In the genomic region with DNA sequence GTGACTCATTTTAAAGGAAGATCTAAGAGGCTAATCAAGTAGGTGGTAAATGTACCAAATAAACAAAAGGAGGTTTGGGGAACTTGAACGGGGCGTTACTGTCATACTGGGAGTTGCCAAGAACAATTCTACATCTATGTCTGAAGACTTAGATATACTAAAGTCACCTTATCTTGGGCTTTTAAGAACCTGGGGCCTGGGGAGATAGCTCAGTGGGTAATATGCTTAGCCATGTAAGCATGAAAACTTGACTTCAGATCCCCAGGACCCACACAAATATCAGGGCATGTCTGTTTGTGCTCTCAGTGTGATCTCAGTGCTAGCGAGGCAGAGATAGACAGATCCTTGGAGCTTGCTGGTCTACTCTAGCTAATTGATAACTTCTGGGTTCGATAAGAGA, we compare ENCODE assay signal across 33 mouse cellular contexts. TPM values are rescaled to one million over a fixed set of nuclear protein-coding genes. Genes with fewer than 3 reads are reported as not detected.
DNase-seq lines count a peak whose midpoint lies in the region; ATAC-seq and TF ChIP-seq lines count a peak whose summit lies in the region.
"Had no signal": no experiment of that assay in that cellular context is flagged by ENCODE, and none has a peak within 500 bp of the region (broad histone marks: within the 10 kb centered on the region; RNA-seq: fewer than 3 reads in every experiment).

No protein-coding gene starts in this region.

- no peaks in the 10 kb centered on the region for H3K36me3 ChIP-seq in intestine, embryonic 15.5 days
- H3K36me3 ChIP-seq in intestine, postnatal 0 days (ENCODE audit: control insufficient read depth, insufficient read depth) = no peaks in the 10 kb centered on the region
- H3K36me3 ChIP-seq in liver, embryonic 14.5 days (replicated peaks; ENCODE audit: control insufficient read depth, insufficient read depth, low read depth) = no peaks in the 10 kb centered on the region
- H3K36me3 ChIP-seq in forebrain, embryonic 10.5 days (replicated peaks) = no peaks in the 10 kb centered on the region
- H3K36me3 ChIP-seq: embryonic facial prominence, embryonic 10.5 days; embryonic facial prominence, embryonic 15.5 days; heart, embryonic 12.5 days; hindbrain, embryonic 13.5 days; limb, embryonic 15.5 days; lung, embryonic 15.5 days; midbrain, embryonic 15.5 days; neural tube, embryonic 15.5 days; stomach, embryonic 15.5 days had no signal

- H3K27ac ChIP-seq in intestine, embryonic 15.5 days = 0 out of 2 replicates have a peak overlapping the region, but pooled peaks have one; percentile 37
- no peak overlapping the region for H3K27ac ChIP-seq in intestine, postnatal 0 days (ENCODE audit: low read depth, low read length)
- H3K27ac ChIP-seq in liver, embryonic 14.5 days = peak overlapping the region; percentile 50
- no peak overlapping the region for H3K27ac ChIP-seq in forebrain, embryonic 10.5 days
- H3K27ac ChIP-seq: embryonic facial prominence, embryonic 10.5 days; embryonic facial prominence, embryonic 15.5 days; forebrain, embryonic 13.5 days; hindbrain, embryonic 13.5 days; limb, embryonic 15.5 days; lung, embryonic 15.5 days; midbrain, embryonic 15.5 days; neural tube, embryonic 15.5 days; stomach, embryonic 15.5 days had no signal

- H3K27me3 ChIP-seq in intestine, embryonic 15.5 days (replicated peaks) = no peaks in the 10 kb centered on the region
- no peaks in the 10 kb centered on the region for H3K27me3 ChIP-seq in intestine, postnatal 0 days (replicated peaks; ENCODE audit: control insufficient read depth, insufficient read depth, low read length)
- H3K27me3 ChIP-seq in liver, embryonic 14.5 days (ENCODE audit: control insufficient read depth, insufficient read depth, low read length) = no peaks in the 10 kb centered on the region
- no peaks in the 10 kb centered on the region for H3K27me3 ChIP-seq in forebrain, embryonic 10.5 days (ENCODE audit: poor library complexity, severe bottlenecking)
- H3K27me3 ChIP-seq: embryonic facial prominence, embryonic 15.5 days; forebrain, embryonic 13.5 days; hindbrain, embryonic 13.5 days; limb, embryonic 15.5 days; lung, embryonic 15.5 days; midbrain, embryonic 15.5 days; neural tube, embryonic 15.5 days; stomach, embryonic 15.5 days had no signal

- 54% methylated on average over 4 of the region's 4 CpGs for WGBS in intestine, embryonic 15.5 days
- WGBS in intestine, postnatal 0 days = 32% methylated on average over 4 of the region's 4 CpGs
- 33% methylated on average over 4 of the region's 4 CpGs for WGBS in liver, embryonic 14.5 days (ENCODE audit: insufficient replicate concordance)
- 91% methylated on average over 4 of the region's 4 CpGs for WGBS in forebrain, embryonic 10.5 days

- no peak overlapping the region for H3K4me3 ChIP-seq in intestine, embryonic 15.5 days (replicated peaks)
- H3K4me3 ChIP-seq in intestine, postnatal 0 days (ENCODE audit: low read depth, low read length) = no peak overlapping the region
- H3K4me3 ChIP-seq in liver, embryonic 14.5 days (ENCODE audit: insufficient read depth in 1 of 2, low read depth in 2 of 2, low read length in 2 of 2) = no peak overlapping the region
- H3K4me3 ChIP-seq in forebrain, embryonic 10.5 days = no peak overlapping the region
- H3K4me3 ChIP-seq: embryonic facial prominence, embryonic 10.5 days; embryonic facial prominence, embryonic 15.5 days; forebrain, embryonic 13.5 days; heart, embryonic 12.5 days; hindbrain, embryonic 13.5 days; limb, embryonic 15.5 days; lung, embryonic 15.5 days; megakaryocyte, embryonic 14.5 days; midbrain, embryonic 15.5 days; neural tube, embryonic 15.5 days; stomach, embryonic 15.5 days had no signal

- no peaks in the 10 kb centered on the region for H3K9me3 ChIP-seq in intestine, embryonic 15.5 days
- H3K9me3 ChIP-seq in intestine, postnatal 0 days (ENCODE audit: control insufficient read depth) = no peaks in the 10 kb centered on the region
- H3K9me3 ChIP-seq in liver, embryonic 14.5 days (ENCODE audit: control insufficient read depth, low read length) = no peaks in the 10 kb centered on the region
- H3K9me3 ChIP-seq in forebrain, embryonic 10.5 days = no peaks in the 10 kb centered on the region
- H3K9me3 ChIP-seq: embryonic facial prominence, embryonic 10.5 days; embryonic facial prominence, embryonic 15.5 days; forebrain, embryonic 13.5 days; heart, embryonic 12.5 days; hindbrain, embryonic 13.5 days; limb, embryonic 15.5 days; lung, embryonic 15.5 days; megakaryocyte, embryonic 14.5 days; midbrain, embryonic 15.5 days; neural tube, embryonic 15.5 days; stomach, embryonic 15.5 days had no signal

- peak; percentile 57 for DNase-seq in c-Kit-positive CD71-positive TER-119-negative erythroid progenitor cells, embryonic 14.5 days (ENCODE audit: low read depth)
- DNase-seq in liver, embryonic 14.5 days (ENCODE audit: low read depth in 3 of 3, low spot score in 3 of 3) = peak in 1 of 3 experiments; percentile 42
- no peak for DNase-seq in urinary bladder, adult 2 months (ENCODE audit: low spot score)
- no peak for DNase-seq in layer of hippocampus, adult 9-10 months (ENCODE audit: low spot score)
- DNase-seq in forebrain, embryonic 10.5 days (ENCODE audit: extremely low spot score, low spot score) = no peak
- DNase-seq: adrenal gland, postnatal 10 days; cerebellum, adult 18-20 months; cerebellum, postnatal 25 days; gastrocnemius, postnatal 25 days; heart, adult 18-20 months; heart, postnatal 4 days; kidney, adult 18-20 months; kidney, postnatal 4 days; layer of hippocampus, postnatal 36 days; left cerebral cortex, postnatal 4 days; retina, postnatal 1 day; right cerebral cortex, postnatal 14 days had no signal

- ATAC-seq in intestine, embryonic 15.5 days = no peak
- no peak for ATAC-seq in intestine, postnatal 0 days
- ATAC-seq in liver, embryonic 14.5 days (ENCODE audit: insufficient read depth) = peak; percentile 86
- peak; percentile 61 for ATAC-seq in megakaryocyte-erythroid progenitor cell, adult 5-6 weeks (replicated peaks; ENCODE audit: low FRiP score, low TSS enrichment, poor library complexity, severe bottlenecking)
- ATAC-seq: forebrain, embryonic 13.5 days; midbrain, embryonic 15.5 days had no signal

- no peak for TF ChIP-seq CTCF in intestine, postnatal 0 days (IDR thresholded peaks at IDR 0.05; ENCODE audit: low read depth)
- no peak for TF ChIP-seq CTCF in liver, embryonic 14.5 days (IDR thresholded peaks at IDR 0.05; ENCODE audit: low read depth)

- H3K4me1 ChIP-seq in intestine, embryonic 15.5 days (replicated peaks) = peaks cover 10% of the 10 kb centered on the region
- peaks cover 22% of the 10 kb centered on the region for H3K4me1 ChIP-seq in intestine, postnatal 0 days (replicated peaks; ENCODE audit: control insufficient read depth, insufficient read depth, low read length)
- H3K4me1 ChIP-seq in liver, embryonic 14.5 days (replicated peaks; ENCODE audit: control insufficient read depth in 2 of 2, insufficient read depth in 2 of 2, low read length in 1 of 2) = peaks cover 18 to 40% of the 10 kb centered on the region in 2 experiments
- H3K4me1 ChIP-seq in forebrain, embryonic 10.5 days = no peaks in the 10 kb centered on the region
- H3K4me1 ChIP-seq: embryonic facial prominence, embryonic 15.5 days; forebrain, embryonic 13.5 days; hindbrain, embryonic 13.5 days; limb, embryonic 15.5 days; megakaryocyte, embryonic 14.5 days; midbrain, embryonic 15.5 days; neural tube, embryonic 15.5 days had no signal

- H3K9ac ChIP-seq in intestine, embryonic 15.5 days = no peak overlapping the region
- H3K9ac ChIP-seq in intestine, postnatal 0 days (ENCODE audit: low read depth, low read length) = no peak overlapping the region
- H3K9ac ChIP-seq in liver, embryonic 14.5 days (replicated peaks) = no peak overlapping the region
- H3K9ac ChIP-seq: embryonic facial prominence, embryonic 15.5 days; forebrain, embryonic 13.5 days; heart, embryonic 12.5 days; hindbrain, embryonic 13.5 days; limb, embryonic 15.5 days; lung, embryonic 15.5 days; midbrain, embryonic 15.5 days; neural tube, embryonic 15.5 days; stomach, embryonic 15.5 days had no signal

- no peak overlapping the region for H3K4me2 ChIP-seq in intestine, embryonic 15.5 days (replicated peaks)
- no peak overlapping the region for H3K4me2 ChIP-seq in intestine, postnatal 0 days (replicated peaks; ENCODE audit: low read depth)
- H3K4me2 ChIP-seq in liver, embryonic 14.5 days (ENCODE audit: low read depth) = no peak overlapping the region; the same call in 1 of the 2 replicates
- H3K4me2 ChIP-seq: embryonic facial prominence, embryonic 15.5 days; forebrain, embryonic 13.5 days; heart, embryonic 12.5 days; hindbrain, embryonic 13.5 days; limb, embryonic 15.5 days; lung, embryonic 15.5 days; midbrain, embryonic 15.5 days; neural tube, embryonic 15.5 days; stomach, embryonic 15.5 days had no signal

- TF ChIP-seq EP300 in liver, embryonic 14.5 days (IDR thresholded peaks at IDR 0.05; ENCODE audit: low read depth) = peak; percentile 75

RNA-seq across cellular contexts. Expression of gene Ehf, which starts 18.6 kb away (rescaled TPM):
- 19.2 and 23.1 TPM in 2 replicates for polyA plus RNA-seq in intestine, embryonic 15.5 days (2015; fragmentation: Nextera tagmentation; extraction: Ambion mirVana)
- 19.8 and 24.3 TPM in 2 replicates for polyA plus RNA-seq in intestine, postnatal 0 days (2015; fragmentation: Nextera tagmentation; extraction: Ambion mirVana)
- polyA plus RNA-seq in liver, embryonic 14.5 days (2012; rRNA removed) = 0.04 and 0.10 TPM in 2 replicates
- polyA plus RNA-seq in liver, embryonic 14.5 days (2014; fragmentation: Nextera tagmentation; extraction: Ambion mirVana) = 0.08 and 0.27 TPM in 2 replicates
- not detected in 2 replicates for total RNA-seq in megakaryocyte-erythroid progenitor cell, adult 5-6 weeks (2014; fragmentation: Nextera tagmentation)
- not detected in 2 replicates for total RNA-seq in megakaryocyte-erythroid progenitor cell, adult 5-6 weeks (2017)
- 38.2 and 39.6 TPM in 2 replicates for polyA plus RNA-seq in urinary bladder, adult 2 months (2012; rRNA removed)
- not detected in 2 replicates for polyA plus RNA-seq in forebrain, embryonic 10.5 days (2016; fragmentation: Nextera tagmentation; extraction: Ambion mirVana)
- total RNA-seq: gastrocnemius, postnatal 25 days; heart, postnatal 4 days; layer of hippocampus, adult 8-10 months; layer of hippocampus, postnatal 36 days; left cerebral cortex, postnatal 4 days had no signal
- polyA plus RNA-seq: embryonic facial prominence, embryonic 10.5 days; heart, embryonic 12.5 days; heart, postnatal 0 days; neural tube, embryonic 15.5 days had no signal

Comparison
In these comparisons a context has a peak if more than half of its experiments do, and no peak if none do; other contexts are left out.
1. H3K27ac ChIP-seq: peak in intestine, embryonic 15.5 days (single experiment) and liver, embryonic 14.5 days (single experiment); none in intestine, postnatal 0 days (single experiment) and forebrain, embryonic 10.5 days (single experiment).
2. ATAC-seq: peak in liver, embryonic 14.5 days (single experiment) and megakaryocyte-erythroid progenitor cell, adult 5-6 weeks (single experiment); none in intestine, embryonic 15.5 days (single experiment) and intestine, postnatal 0 days (single experiment).
3. RNA of gene Ehf, which starts 18.6 kb away (polyA plus RNA-seq): 38.2 to 39.6 TPM in urinary bladder, adult 2 months, 19.8 to 24.3 TPM in intestine, postnatal 0 days and 19.2 to 23.1 TPM in intestine, embryonic 15.5 days; 0.04 to 0.27 TPM in liver, embryonic 14.5 days and not detected in forebrain, embryonic 10.5 days; every median in the first group is over 10 times any median in the second.